Mouse (Mus musculus) forebrain, postnatal 0 days (tissue): Measurements from ENCODE around the gene Abcc10. TPM values are rescaled to one million over a fixed set of nuclear protein-coding genes. Genes with fewer than 3 reads are reported as not detected.

ENCODE experiments used
- ATAC-seq: fragments of 200-750 bp; cut with Nextera tagmentation; 2 replicates; pipeline ENCODE4 v1.8.0; 2017; ENCODE audit warnings: mild to moderate bottlenecking, moderate library complexity
- DNase-seq: peaks from one replicate; pipeline ENCODE4 v3.0.0-alpha.2; 2015
- H3K27ac ChIP-seq: fragments of 300-500 bp; sonication (generic); 2 replicates; pipeline ENCODE4 v1.5.1; 2014; ENCODE audit warnings: low read depth, mild to moderate bottlenecking, antibody characterized with exemption, low read length, moderate library complexity, mixed read lengths
- H3K27me3 ChIP-seq: fragments of 300-500 bp; sonication (generic); 2 replicates; pipeline ENCODE4 v1.6.1; 2014; ENCODE audit warnings: mild to moderate bottlenecking, low read length, mixed read lengths; ENCODE audit not compliant: insufficient read depth
- H3K36me3 ChIP-seq: fragments of 300-500 bp; sonication (generic); 2 replicates; pipeline ENCODE4 v1.6.1; 2014; ENCODE audit warnings: mild to moderate bottlenecking, moderate library complexity; ENCODE audit not compliant: insufficient read depth
- H3K4me1 ChIP-seq: fragments of 300-500 bp; sonication (generic); 2 replicates; pipeline ENCODE4 v1.6.1; 2014; ENCODE audit warnings: antibody characterized with exemption; ENCODE audit not compliant: insufficient read depth
- H3K4me2 ChIP-seq: fragments of 300-500 bp; sonication (generic); 2 replicates; pipeline ENCODE4 v1.6.1; 2014; ENCODE audit warnings: low read depth, mild to moderate bottlenecking, moderate library complexity
- H3K4me3 ChIP-seq: fragments of 300-500 bp; sonication (generic); 2 replicates; pipeline ENCODE4 v1.5.1; 2014; ENCODE audit warnings: low read depth, low read length, mixed read lengths
- H3K9ac ChIP-seq: fragments of 300-500 bp; sonication (generic); 2 replicates; pipeline ENCODE4 v1.6.1; 2014; ENCODE audit warnings: mild to moderate bottlenecking
- H3K9me3 ChIP-seq: fragments of 300-500 bp; sonication (generic); 2 replicates; pipeline ENCODE4 v1.6.1; 2016; ENCODE audit warnings: low read length
- CTCF ChIP-seq: sonication (generic); IDR thresholded peaks from 2 replicates; pipeline ENCODE4 v1.5.1; 2016; ENCODE audit warnings: antibody characterized with exemption, control low read depth, low read depth
- WGBS: fragments of 180-500 bp; shearing (Covaris S2); extraction: QIAGEN DNeasy Blood & Tissue Kit; methylation state at CpG from one replicate; pipeline ENCODE4 v1.1.7; 2014; 5-methylcytosine and 5-hydroxymethylcytosine counted together
- polyA plus RNA-seq: library from polyadenylated mRNA; unstranded; fragments of >200 nt; fragmentation: Nextera tagmentation; extraction: Ambion mirVana; gene quantifications from 2 replicates; pipeline ENCODE4 v1.2.1, GENCODE M21; 2015
- total RNA-seq: library from RNA; depleted of rRNA; stranded (reverse); fragments of >200 nt; gene quantifications from 2 replicates; pipeline ENCODE4 v1.2.3, GENCODE M21; 2014

Abcc10 gene
- total and polyA plus RNA-seq, 2 experiments from 2014 or later, result 5.0 to 8.3 TPM

GRCm38 (mm10) chr17:46268026-46268720, 60.0 kb downstream of the Abcc10 start:
- no peak for DNase-seq
- peaks cover 22% of the 10 kb centered on the region for H3K36me3 ChIP-seq
- H3K9me3 ChIP-seq, result no peaks in the 10 kb centered on the region
- ATAC-seq, result no peak
- no peaks in the 10 kb centered on the region for H3K4me1 ChIP-seq
- no peak overlapping the region for H3K9ac ChIP-seq
- H3K27ac ChIP-seq, result no peak overlapping the region
- H3K4me2 ChIP-seq, result no peak overlapping the region
- TF ChIP-seq CTCF, result no peak
- H3K27me3 ChIP-seq, result no peaks in the 10 kb centered on the region
- H3K4me3 ChIP-seq, result no peak overlapping the region
- 85% methylated on average over 10 of the region's 10 CpGs for WGBS

- Histone ChIP-seq H3K4me2 (no peak overlapping the region), H3K36me3 (peaks cover 25% of the 10 kb centered on the region), H3K4me1 (no peaks in the 10 kb centered on the region), H3K27me3 (no peaks in the 10 kb centered on the region), H3K4me3 (no peak overlapping the region), H3K27ac (no peak overlapping the region), H3K9me3 (no peaks in the 10 kb centered on the region), H3K9ac (no peak overlapping the region)
- TF ChIP-seq CTCF, result no peak
- no peak for DNase-seq
- ATAC-seq, result no peak
- WGBS, result 88% methylated on average over 7 of the region's 7 CpGs
These were observed 60.6 kb downstream of the Abcc10 start for GRCm38 (mm10) chr17:46267511-46267910.

GRCm38 (mm10) chr17:46266986-46267385, 61.2 kb downstream of the Abcc10 start:
- no peaks in the 10 kb centered on the region for H3K27me3 ChIP-seq
- H3K27ac ChIP-seq, result no peak overlapping the region
- H3K4me2 ChIP-seq, result no peak overlapping the region
- no peaks in the 10 kb centered on the region for H3K4me1 ChIP-seq
- WGBS, result 81% methylated on average over 6 of the region's 6 CpGs
- no peak overlapping the region for H3K9ac ChIP-seq
- TF ChIP-seq CTCF, result no peak
- DNase-seq (no peak), ATAC-seq (no peak)
- H3K36me3 ChIP-seq, result peaks cover 29% of the 10 kb centered on the region
- no peak overlapping the region for H3K4me3 ChIP-seq
- H3K9me3 ChIP-seq, result no peaks in the 10 kb centered on the region

GRCm38 (mm10) chr17:46265918-46266618, 62.1 kb downstream of the Abcc10 start:
- DNase-seq (peak; percentile 93), ATAC-seq (peak; percentile 85)
- H3K36me3 ChIP-seq, result peaks cover 32% of the 10 kb centered on the region
- no peaks in the 10 kb centered on the region for H3K27me3 ChIP-seq
- H3K27ac ChIP-seq, result no peak overlapping the region
- TF ChIP-seq CTCF, result peak; percentile 95
- H3K9me3 ChIP-seq, result no peaks in the 10 kb centered on the region
- no peak overlapping the region for H3K4me3 ChIP-seq
- 27% methylated on average over 14 of the region's 14 CpGs for WGBS
- no peak overlapping the region for H3K4me2 ChIP-seq
- H3K9ac ChIP-seq, result no peak overlapping the region
- no peaks in the 10 kb centered on the region for H3K4me1 ChIP-seq

- no peak for ATAC-seq
These were observed 62.6 kb downstream of the Abcc10 start for GRCm38 (mm10) chr17:46265502-46265901.

GRCm38 (mm10) chr17:46262201-46262694, 65.9 kb downstream of the Abcc10 start:
- no peaks in the 10 kb centered on the region for H3K4me1 ChIP-seq
- no peak overlapping the region for H3K4me2 ChIP-seq
- H3K9ac ChIP-seq, result no peak overlapping the region
- 82% methylated on average over 5 of the region's 5 CpGs for WGBS
- no peaks in the 10 kb centered on the region for H3K9me3 ChIP-seq
- H3K27me3 ChIP-seq, result no peaks in the 10 kb centered on the region
- DNase-seq (no peak), ATAC-seq (no peak)
- no peak overlapping the region for H3K4me3 ChIP-seq
- no peak for TF ChIP-seq CTCF
- H3K27ac ChIP-seq, result no peak overlapping the region
- peaks cover 60% of the 10 kb centered on the region for H3K36me3 ChIP-seq

More at GRCm38 (mm10) chr17:46265502-46265901, 62.6 kb downstream of the Abcc10 start:
- Histone ChIP-seq H3K9ac (no peak overlapping the region), H3K4me2 (no peak overlapping the region), H3K36me3 (peaks cover 36% of the 10 kb centered on the region), H3K4me1 (no peaks in the 10 kb centered on the region), H3K27ac (no peak overlapping the region), H3K27me3 (no peaks in the 10 kb centered on the region), H3K9me3 (no peaks in the 10 kb centered on the region), H3K4me3 (no peak overlapping the region)
- no peak for TF ChIP-seq CTCF
- no peak for DNase-seq
- WGBS, result 81% methylated on average over 12 of the region's 12 CpGs

GRCm38 (mm10) chr17:46259675-46260074, 68.5 kb downstream of the Abcc10 start:
- no peaks in the 10 kb centered on the region for H3K27me3 ChIP-seq
- WGBS, result 90% methylated on average over 17 of the region's 17 CpGs

More at GRCm38 (mm10) chr17:46259675-46260074, 68.5 kb downstream of the Abcc10 start:
- Histone ChIP-seq H3K4me3 (no peak overlapping the region), H3K4me1 (peaks cover 8% of the 10 kb centered on the region), H3K36me3 (peaks cover 61% of the 10 kb centered on the region), H3K4me2 (no peak overlapping the region), H3K9ac (no peak overlapping the region), H3K27ac (no peak overlapping the region), H3K9me3 (no peaks in the 10 kb centered on the region)
- DNase-seq (no peak), ATAC-seq (no peak)
- TF ChIP-seq CTCF, result no peak
